Mouse (Mus musculus): ENCODE results near the gene Sdhb. TPM values are rescaled to one million over a fixed set of nuclear protein-coding genes. Genes with fewer than 3 reads are reported as not detected.

Sdhb gene
- polyA plus RNA-seq, 1 experiment from 2014 or later = 491 TPM

DNA sequence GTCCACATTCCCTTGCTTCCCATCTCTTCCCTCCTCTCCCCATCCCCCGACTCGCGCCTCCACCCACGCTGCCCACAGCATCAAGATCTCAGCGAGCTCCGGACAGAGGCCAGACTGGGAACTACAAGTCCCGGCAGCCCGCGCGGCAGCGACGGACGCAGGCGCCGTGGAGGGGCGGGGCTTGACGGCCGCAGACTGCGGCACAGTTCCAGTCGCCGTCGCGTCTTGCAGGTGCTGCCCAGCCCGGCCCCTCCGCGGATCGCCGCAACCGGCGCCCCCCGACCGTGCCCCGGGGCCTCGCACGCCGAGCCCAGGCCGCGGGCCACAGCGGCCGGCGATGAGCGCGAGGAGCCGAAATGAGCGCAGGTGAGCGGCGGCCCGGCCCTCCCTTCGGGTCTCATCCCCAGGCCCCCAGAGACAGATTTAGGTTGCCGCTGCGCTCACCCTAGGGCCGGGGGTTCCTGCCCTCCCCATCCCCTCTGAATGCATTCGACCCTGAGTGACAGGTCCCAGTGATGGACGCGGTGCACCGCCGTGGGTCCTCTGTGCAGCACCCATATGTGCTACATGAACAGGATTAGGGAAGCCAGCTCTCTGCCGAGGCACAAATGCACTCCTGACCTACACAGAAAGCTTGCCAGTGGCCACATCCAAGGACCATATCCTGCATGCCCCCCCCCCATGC lies 25.9 kb downstream of the Sdhb start, which contains the start of gene Atp13a2:
Gene Atp13a2, plus strand, starts transcription at position 163 of the 685 bp plus-strand sequence.
- under 1% methylated on average over 58 of the region's 58 CpGs for WGBS

DNA sequence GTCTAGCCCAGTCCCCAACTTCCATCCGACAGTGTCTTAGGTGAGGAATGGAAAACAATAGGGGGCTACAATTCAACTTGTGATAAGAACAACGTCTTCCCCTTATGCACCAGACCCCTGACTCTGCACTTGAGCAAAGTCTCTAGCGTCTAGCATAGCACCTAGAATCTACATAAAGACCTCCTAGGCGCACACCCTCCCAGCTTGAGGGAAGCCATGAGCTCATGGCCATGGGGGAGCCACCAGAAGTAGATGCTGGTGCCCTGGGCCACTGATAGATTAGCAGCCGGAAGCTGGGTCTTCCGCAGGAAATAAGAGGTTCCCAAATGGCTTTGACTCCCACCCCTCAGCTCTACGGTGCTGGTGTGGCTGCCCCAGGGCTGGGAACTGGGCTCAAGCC lies 26.5 kb downstream of the Sdhb start:
- Histone ChIP-seq H3K27me3 (ENCODE audit: insufficient read depth, poor library complexity, severe bottlenecking) (no peaks in the 10 kb centered on the region), H3K9me3 (no peaks in the 10 kb centered on the region), H3K36me3 (peaks cover 13% of the 10 kb centered on the region), H3K4me3 (peak overlapping the region; percentile 95), H3K4me1 (replicated peaks) (peaks cover 65% of the 10 kb centered on the region), H3K27ac (peak overlapping the region; percentile 93)
- DNase-seq (ENCODE audit: low spot score) = no peak
- 35% methylated on average over 7 of the region's 7 CpGs for WGBS

More for the DNA sequence above, 25.9 kb downstream of the Sdhb start, which contains the start of gene Atp13a2:
- DNase-seq (ENCODE audit: low spot score) = peak; percentile 88
- peak within 1 kb of the TSS; percentile 93 for H3K27ac ChIP-seq
- peaks cover 60% of the 10 kb centered on the region for H3K4me1 ChIP-seq (replicated peaks)
- H3K9me3 ChIP-seq = peaks cover under 1% of the 10 kb centered on the region; the same call in 1 of the 2 replicates
- peak within 1 kb of the TSS; percentile 95 for H3K4me3 ChIP-seq
- no peaks in the 10 kb centered on the region for H3K27me3 ChIP-seq (ENCODE audit: insufficient read depth, poor library complexity, severe bottlenecking)
- H3K36me3 ChIP-seq = peaks cover 7% of the 10 kb centered on the region

DNA sequence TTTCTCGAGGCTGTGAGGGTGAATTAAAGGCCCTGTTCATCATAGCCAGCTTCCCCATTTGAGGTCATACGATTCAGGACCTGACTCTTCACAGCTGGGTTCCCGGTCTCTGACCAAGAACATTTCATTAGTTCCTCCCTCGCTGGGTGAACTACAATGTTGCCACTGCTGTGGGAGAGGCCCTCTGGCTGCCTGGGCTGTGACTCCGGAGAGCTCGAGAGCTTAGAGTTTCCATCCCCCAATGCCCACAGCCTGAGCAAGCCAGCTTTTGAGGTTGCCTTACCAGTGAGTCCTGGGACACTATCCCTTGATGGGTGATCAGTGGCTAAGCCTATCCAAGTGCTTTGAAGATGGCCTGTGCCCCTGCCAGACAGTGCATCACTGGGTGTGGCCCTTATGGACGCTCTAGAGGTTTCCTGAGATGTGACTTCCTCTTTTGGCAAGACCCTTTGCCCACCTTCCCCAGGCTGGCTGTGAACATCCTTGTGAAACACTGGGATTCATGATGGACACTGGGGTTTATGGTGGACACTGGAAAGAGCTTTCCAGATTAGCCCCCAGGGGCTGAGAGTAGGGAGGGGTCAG lies 27.8 kb downstream of the Sdhb start:
- peaks cover 24% of the 10 kb centered on the region for H3K36me3 ChIP-seq
- no peaks in the 10 kb centered on the region for H3K9me3 ChIP-seq
- H3K27me3 ChIP-seq (ENCODE audit: insufficient read depth, poor library complexity, severe bottlenecking) = no peaks in the 10 kb centered on the region
- DNase-seq (ENCODE audit: low spot score) = no peak
- WGBS = 70% methylated on average over 7 of the region's 7 CpGs
- no peak overlapping the region for H3K27ac ChIP-seq
- H3K4me3 ChIP-seq = no peak overlapping the region
- H3K4me1 ChIP-seq (replicated peaks) = peaks cover 58% of the 10 kb centered on the region

DNA sequence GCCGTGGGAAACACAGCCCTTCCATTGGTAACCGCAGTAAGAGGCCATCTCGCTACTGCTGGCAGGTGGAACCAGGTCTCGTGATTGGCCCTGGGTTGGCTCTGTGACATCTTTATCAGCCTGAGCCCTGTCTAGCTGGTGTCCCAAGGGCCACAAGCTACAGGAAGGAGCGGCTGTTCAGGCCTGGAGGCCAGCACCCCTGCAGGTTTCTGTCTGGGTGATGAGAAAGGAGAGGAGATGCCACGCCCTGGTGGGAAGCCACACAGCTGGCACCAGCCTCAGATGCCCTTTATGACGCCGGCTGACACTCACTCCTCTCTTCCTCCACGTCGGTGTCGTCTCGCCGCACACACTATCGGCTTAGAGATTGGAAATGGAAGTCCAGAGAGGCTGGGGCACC lies 28.4 kb downstream of the Sdhb start:
- Histone ChIP-seq H3K4me1 (replicated peaks) (peaks cover 58% of the 10 kb centered on the region), H3K4me3 (no peak overlapping the region; the same call in 1 of the 2 replicates), H3K27me3 (ENCODE audit: insufficient read depth, poor library complexity, severe bottlenecking) (no peaks in the 10 kb centered on the region), H3K36me3 (peaks cover 31% of the 10 kb centered on the region), H3K9me3 (no peaks in the 10 kb centered on the region), H3K27ac (no peak overlapping the region)
- no peak for DNase-seq (ENCODE audit: low spot score)
- WGBS = 92% methylated on average over 14 of the region's 14 CpGs

DNA sequence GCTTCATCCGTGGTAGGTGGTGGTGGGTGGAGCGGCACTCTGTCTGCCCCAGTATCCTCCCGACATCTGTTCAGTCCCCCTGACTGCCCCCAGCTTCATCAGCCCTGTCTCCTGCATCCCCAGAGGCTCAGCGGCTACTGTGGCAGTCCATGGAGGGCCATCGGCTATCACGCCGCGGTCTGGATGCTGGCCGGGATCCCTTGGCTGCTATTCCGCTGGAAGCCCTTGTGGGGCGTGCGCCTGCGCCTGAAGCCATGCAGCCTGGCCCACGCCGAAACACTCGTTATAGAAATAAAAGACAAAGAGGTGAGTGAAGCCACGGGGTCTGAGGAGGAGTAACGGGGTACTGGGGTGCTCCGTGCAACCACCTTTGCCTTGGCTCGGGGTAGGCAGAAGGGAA lies 31.2 kb downstream of the Sdhb start:
- Histone ChIP-seq H3K9me3 (no peaks in the 10 kb centered on the region), H3K4me1 (replicated peaks) (peaks cover 44% of the 10 kb centered on the region), H3K27ac (peak overlapping the region; percentile 62; the same call in 1 of the 2 replicates), H3K36me3 (peaks cover 58% of the 10 kb centered on the region), H3K4me3 (no peak overlapping the region), H3K27me3 (ENCODE audit: insufficient read depth, poor library complexity, severe bottlenecking) (no peaks in the 10 kb centered on the region)
- DNase-seq (ENCODE audit: low spot score) = no peak
- WGBS = 83% methylated on average over 20 of the region's 20 CpGs

DNA sequence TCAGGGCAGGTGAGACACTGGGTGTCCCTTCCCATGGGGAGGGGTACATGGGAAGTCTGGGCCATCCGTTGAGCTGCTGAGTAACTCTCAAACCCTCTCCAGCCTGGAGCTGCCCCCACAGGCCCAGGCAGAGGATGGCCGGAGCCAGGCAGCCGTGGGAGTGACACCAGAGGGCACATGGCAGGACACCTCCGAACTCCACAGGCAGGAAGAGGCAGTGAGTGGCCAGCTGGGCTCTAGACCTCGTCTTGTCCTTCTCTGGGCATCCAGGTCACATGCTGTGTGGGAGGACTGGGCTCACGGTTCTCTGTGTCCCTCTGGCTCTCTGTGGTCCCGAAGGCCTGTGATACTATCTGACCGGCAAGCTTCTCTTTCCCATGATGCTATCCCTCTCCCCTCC lies 32.8 kb downstream of the Sdhb start:
- no peak overlapping the region; the same call in 1 of the 2 replicates for H3K27ac ChIP-seq
- H3K4me1 ChIP-seq (replicated peaks) = peaks cover 28% of the 10 kb centered on the region
- peaks cover 73% of the 10 kb centered on the region for H3K36me3 ChIP-seq
- no peak for DNase-seq (ENCODE audit: low spot score)
- no peak overlapping the region for H3K4me3 ChIP-seq
- no peaks in the 10 kb centered on the region for H3K9me3 ChIP-seq
- WGBS = 82% methylated on average over 8 of the region's 8 CpGs
- H3K27me3 ChIP-seq (ENCODE audit: insufficient read depth, poor library complexity, severe bottlenecking) = no peaks in the 10 kb centered on the region

DNA sequence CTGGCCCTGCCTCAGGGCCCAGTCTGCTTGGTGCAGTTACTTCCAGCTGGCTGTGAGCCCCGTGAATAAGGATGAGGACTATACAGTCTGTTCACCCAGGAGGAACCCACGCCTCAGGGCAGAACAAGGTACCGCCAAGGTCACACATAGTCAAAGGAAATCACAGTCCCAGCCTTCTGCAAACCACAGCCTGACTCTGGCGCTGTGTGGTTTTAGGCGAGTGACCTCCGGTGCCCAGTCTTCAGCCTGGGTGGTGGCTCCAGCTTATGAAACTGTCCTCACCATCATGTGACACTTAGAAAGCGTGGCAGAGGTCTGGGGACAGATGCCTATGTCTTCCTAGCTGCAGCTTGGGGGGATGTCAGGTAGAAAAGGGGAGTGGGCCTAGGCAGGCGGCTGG lies 34.8 kb downstream of the Sdhb start:
- H3K4me1 ChIP-seq (replicated peaks) = peaks cover 10% of the 10 kb centered on the region
- H3K36me3 ChIP-seq = peaks cover 86% of the 10 kb centered on the region
- H3K27ac ChIP-seq = no peak overlapping the region
- H3K4me3 ChIP-seq = no peak overlapping the region
- DNase-seq (ENCODE audit: low spot score) = no peak
- H3K9me3 ChIP-seq = no peaks in the 10 kb centered on the region
- no peaks in the 10 kb centered on the region for H3K27me3 ChIP-seq (ENCODE audit: insufficient read depth, poor library complexity, severe bottlenecking)
- WGBS = 90% methylated on average over 8 of the region's 8 CpGs

DNA sequence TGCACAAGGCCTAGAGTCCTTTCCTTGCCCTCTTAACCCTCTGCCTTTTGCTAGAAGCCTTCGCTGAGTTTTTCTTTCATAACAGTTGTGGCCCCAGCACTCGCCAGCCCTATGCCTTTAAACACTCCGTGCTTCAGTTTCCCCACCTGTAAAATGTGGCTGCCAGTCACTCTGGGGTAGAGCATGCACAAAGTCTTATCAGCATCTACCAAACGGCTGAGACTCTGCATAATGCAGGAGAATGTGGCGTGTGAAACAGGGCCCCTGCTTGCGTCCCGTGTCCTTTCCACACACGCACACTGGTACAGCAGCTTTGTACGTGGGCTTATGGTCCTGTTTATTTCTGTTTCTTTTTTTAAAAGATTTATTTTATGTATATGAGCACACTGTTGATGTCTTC lies 35.8 kb downstream of the Sdhb start:
- WGBS = 95% methylated on average over 9 of the region's 9 CpGs
- H3K36me3 ChIP-seq = peaks cover 96% of the 10 kb centered on the region
- H3K4me1 ChIP-seq (replicated peaks) = peaks cover 9% of the 10 kb centered on the region

DNA sequence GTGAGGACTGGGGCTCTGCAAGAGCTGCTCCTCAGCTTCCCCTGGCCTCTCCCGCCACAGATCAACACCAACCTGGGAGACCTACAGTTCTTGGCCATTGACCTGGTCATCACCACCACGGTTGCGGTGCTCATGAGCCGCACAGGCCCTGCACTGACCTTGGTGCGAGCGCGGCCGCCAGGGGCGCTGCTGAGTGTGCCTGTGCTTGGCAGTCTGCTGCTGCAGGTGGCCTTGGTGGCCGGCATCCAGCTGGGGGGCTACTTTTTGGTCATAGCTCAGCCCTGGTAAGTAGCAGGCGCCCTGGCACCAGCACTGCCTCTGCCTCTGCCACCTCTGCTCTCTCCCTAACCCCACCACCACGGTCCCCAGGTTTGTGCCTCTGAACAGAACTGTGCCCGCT lies 45.0 kb downstream of the Sdhb start:
- Histone ChIP-seq H3K27ac (no peak overlapping the region), H3K4me3 (no peak overlapping the region), H3K9me3 (peaks cover 6% of the 10 kb centered on the region; the same call in 1 of the 2 replicates), H3K4me1 (replicated peaks) (peaks cover 45% of the 10 kb centered on the region), H3K36me3 (peaks cover 75% of the 10 kb centered on the region), H3K27me3 (ENCODE audit: insufficient read depth, poor library complexity, severe bottlenecking) (no peaks in the 10 kb centered on the region)
- 86% methylated on average over 13 of the region's 13 CpGs for WGBS
- no peak for DNase-seq (ENCODE audit: low spot score)

More for the DNA sequence above, 35.8 kb downstream of the Sdhb start:
- H3K27ac ChIP-seq = no peak overlapping the region
- no peaks in the 10 kb centered on the region for H3K27me3 ChIP-seq (ENCODE audit: insufficient read depth, poor library complexity, severe bottlenecking)
- H3K9me3 ChIP-seq = no peaks in the 10 kb centered on the region
- H3K4me3 ChIP-seq = no peak overlapping the region
- no peak for DNase-seq (ENCODE audit: low spot score)

DNA sequence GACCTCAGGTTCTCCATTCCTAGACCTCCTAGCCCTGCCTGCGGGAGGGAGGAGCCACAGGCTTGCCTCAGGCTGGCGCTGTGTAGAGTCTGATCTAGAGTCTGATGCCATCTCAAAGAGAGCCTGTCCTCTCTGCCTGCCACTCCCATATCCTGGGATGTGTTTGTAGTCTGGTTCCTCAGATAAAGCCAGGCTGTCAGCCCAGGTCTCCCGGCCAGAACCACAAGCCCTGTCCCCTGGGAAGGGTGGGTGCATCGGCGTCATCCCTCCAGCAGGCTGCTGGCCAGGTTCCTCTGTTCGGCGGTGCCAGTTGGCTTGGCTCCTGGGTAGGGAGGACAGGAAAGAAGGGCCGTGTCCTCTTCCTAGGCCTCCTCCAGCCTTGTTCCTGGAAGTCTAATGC lies 47.0 kb downstream of the Sdhb start:
- Histone ChIP-seq H3K9me3 (peaks cover 6% of the 10 kb centered on the region; the same call in 1 of the 2 replicates), H3K36me3 (peaks cover 62% of the 10 kb centered on the region), H3K27ac (0 out of 2 replicates have a peak overlapping the region, but pooled peaks have one; percentile 8), H3K27me3 (ENCODE audit: insufficient read depth, poor library complexity, severe bottlenecking) (no peaks in the 10 kb centered on the region), H3K4me3 (no peak overlapping the region), H3K4me1 (replicated peaks) (peaks cover 50% of the 10 kb centered on the region)
- 94% methylated on average over 8 of the region's 8 CpGs for WGBS
- no peak for DNase-seq (ENCODE audit: low spot score)

DNA sequence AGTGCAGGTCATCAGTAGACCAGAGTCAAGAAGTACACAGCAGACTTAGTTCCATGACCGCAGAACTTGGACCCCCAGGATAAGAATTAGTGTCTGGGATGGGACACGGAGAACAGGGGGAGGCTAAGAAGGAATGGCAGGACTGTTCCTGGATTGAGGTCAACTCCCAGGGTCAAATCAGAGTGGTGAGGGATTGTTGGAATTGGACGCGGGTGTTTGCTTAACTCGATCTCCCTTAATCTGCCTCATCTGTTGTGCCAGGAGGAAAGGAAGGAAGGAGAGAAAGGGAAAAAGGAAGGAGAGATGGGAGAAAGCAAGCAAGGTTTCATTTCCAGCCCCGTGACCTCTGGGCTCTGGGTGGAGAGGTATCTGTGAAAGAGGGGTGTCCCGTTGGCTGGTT lies 49.1 kb downstream of the Sdhb start, which contains the start of gene Mfap2:
Gene Mfap2, plus strand, starts transcription at position 301 of the 400 bp plus-strand sequence.
- no peak for DNase-seq (ENCODE audit: low spot score)
- peak within 1 kb of the TSS; percentile 98 for H3K27ac ChIP-seq
- H3K36me3 ChIP-seq = peaks cover 62% of the 10 kb centered on the region
- H3K27me3 ChIP-seq (ENCODE audit: insufficient read depth, poor library complexity, severe bottlenecking) = no peaks in the 10 kb centered on the region
- H3K9me3 ChIP-seq = peaks cover 6% of the 10 kb centered on the region; the same call in 1 of the 2 replicates
- peaks cover 44% of the 10 kb centered on the region for H3K4me1 ChIP-seq (replicated peaks)
- 21% methylated on average over 7 of the region's 7 CpGs for WGBS
- H3K4me3 ChIP-seq = peak within 1 kb of the TSS; percentile 75

DNA sequence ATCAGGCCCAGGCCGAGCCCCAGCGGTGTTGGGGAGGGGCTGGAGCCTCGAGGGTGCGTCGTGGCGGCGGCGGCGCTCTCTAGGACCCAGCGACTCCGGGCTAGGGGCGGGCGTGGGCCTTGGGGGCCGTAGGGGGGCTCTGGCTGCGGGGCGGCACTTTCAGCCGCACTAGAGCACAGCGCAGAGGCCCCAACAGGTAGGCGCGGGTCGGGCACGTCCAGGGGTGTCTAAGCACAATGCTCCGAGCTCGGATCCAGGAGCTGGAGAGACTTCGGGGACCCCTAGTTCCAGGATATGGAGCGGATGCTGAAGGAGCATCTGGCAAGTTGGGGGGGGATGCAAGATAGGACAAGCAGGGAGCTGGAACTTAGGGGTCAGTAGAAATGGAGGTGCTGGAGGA lies 49.5 kb downstream of the Sdhb start:
- Histone ChIP-seq H3K27ac (peak overlapping the region; percentile 98), H3K4me3 (peak overlapping the region; percentile 75), H3K9me3 (peaks cover 6% of the 10 kb centered on the region; the same call in 1 of the 2 replicates), H3K36me3 (peaks cover 62% of the 10 kb centered on the region), H3K27me3 (ENCODE audit: insufficient read depth, poor library complexity, severe bottlenecking) (no peaks in the 10 kb centered on the region), H3K4me1 (replicated peaks) (peaks cover 44% of the 10 kb centered on the region)
- peak; percentile 82 for DNase-seq (ENCODE audit: low spot score)
- WGBS = 2% methylated on average over 26 of the region's 26 CpGs

DNA sequence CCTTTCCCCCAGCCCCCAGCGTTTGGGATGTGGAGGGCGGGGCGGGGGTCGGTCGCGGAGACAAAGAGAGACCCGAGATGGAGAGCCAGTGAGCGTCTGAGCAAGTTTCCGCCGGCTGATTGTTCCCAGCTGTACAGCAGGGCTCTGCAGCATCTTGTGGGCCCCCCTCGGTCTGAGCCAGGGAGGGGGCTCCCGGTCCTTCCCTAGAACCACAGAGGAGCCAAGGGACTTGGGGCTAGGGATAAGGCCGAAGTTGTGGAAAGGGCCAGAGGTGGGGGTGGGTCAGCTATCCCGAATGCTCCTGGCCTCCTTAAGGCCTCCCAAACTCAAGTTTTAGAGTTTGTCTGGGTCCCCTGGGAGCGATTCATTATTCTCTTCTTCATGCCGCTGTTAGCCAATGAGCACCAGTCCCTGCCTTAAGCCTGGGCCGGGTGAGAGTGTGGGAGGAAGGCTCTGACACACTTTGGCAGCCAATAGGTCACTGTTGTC lies 50.0 kb downstream of the Sdhb start:
- Histone ChIP-seq H3K9me3 (peaks cover 6% of the 10 kb centered on the region; the same call in 1 of the 2 replicates), H3K4me1 (replicated peaks) (peaks cover 40% of the 10 kb centered on the region), H3K4me3 (peak overlapping the region; percentile 75), H3K36me3 (peaks cover 62% of the 10 kb centered on the region), H3K27ac (peak overlapping the region; percentile 98), H3K27me3 (ENCODE audit: insufficient read depth, poor library complexity, severe bottlenecking) (no peaks in the 10 kb centered on the region)
- DNase-seq (ENCODE audit: low spot score) = peak; percentile 63
- under 1% methylated on average over 17 of the region's 17 CpGs for WGBS

Data from hindbrain, embryonic 10.5 days (tissue).